18 mouse cellular contexts compared by ENCODE assay signal in the genomic region with DNA sequence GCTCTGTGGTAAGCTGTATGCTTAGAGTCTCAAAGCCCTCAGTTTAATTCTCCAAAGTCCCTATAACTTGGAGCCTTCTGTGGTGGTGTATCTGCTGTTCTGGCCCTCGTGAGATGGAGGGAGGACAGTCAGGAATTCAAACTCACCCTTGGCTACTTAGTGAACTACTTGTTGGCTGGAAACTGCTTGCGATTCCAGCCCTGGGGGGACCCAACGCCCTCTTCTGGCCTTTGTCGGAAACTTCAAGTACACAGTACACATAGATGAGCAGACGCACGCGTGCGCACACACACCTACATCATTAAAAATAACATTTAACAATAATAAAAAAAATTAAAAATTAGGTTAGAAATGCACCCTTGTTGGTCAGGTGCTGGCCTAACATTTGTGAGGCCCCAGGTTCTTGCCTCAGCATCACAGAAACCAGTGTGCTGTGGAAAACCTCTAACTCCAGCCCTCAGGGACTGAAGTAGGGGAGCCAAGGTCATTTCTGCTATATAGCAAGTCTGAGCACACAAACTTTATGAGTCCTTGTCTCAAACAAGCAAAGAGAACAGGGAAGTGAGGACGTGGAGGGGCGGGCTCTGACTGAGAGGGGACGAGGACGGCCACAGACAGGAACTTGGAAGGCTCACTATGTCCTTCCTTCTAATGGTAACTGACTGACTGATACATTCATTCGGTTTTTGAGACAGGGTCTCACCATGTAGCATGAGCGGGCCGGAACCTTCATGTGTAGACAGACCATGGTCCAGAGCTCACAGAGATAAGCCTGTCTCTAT. TPM values are rescaled to one million over a fixed set of nuclear protein-coding genes. Genes with fewer than 3 reads are reported as not detected.
DNase-seq lines count a peak whose midpoint lies in the region; ATAC-seq and TF ChIP-seq lines count a peak whose summit lies in the region.
"Had no signal": no experiment of that assay in that cellular context is flagged by ENCODE, and none has a peak within 500 bp of the region (broad histone marks: within the 10 kb centered on the region; RNA-seq: fewer than 3 reads in every experiment).

No protein-coding gene starts in this region.

- H3K36me3 ChIP-seq in E14TG2a.4 (ENCODE audit: insufficient read depth, low read length), result peaks cover 27% of the 10 kb centered on the region
- H3K36me3 ChIP-seq in heart, embryonic 12.5 days, result no peaks in the 10 kb centered on the region
- H3K36me3 ChIP-seq: heart, embryonic 10.5 days; limb, embryonic 10.5 days had no signal

- H3K9ac ChIP-seq in heart, embryonic 12.5 days, result no peak overlapping the region

- peak; percentile 93 for DNase-seq in heart, adult 11 months
- no peak for DNase-seq in heart, postnatal 25 days (ENCODE audit: low spot score)
- peak; percentile 50 to 59 for DNase-seq in monocyte, adult 2 months (ENCODE audit: low read depth in 1 of 2, low spot score in 2 of 2)
- no peak for DNase-seq in cerebellum, postnatal 14 days
- no peak for DNase-seq in kidney, adult 18-20 months
- DNase-seq: cerebellum, adult 11 months; gastrocnemius, postnatal 10 days; heart, postnatal 4 days; kidney, postnatal 10 days; layer of hippocampus, postnatal 36 days; thymus, adult 2 months had no signal

- ATAC-seq in hematopoietic stem cell, adult 5-6 weeks (replicated peaks in 1 of 2; ENCODE audit: insufficient read depth in 1 of 2, low FRiP score in 2 of 2, low TSS enrichment in 1 of 2, low read depth in 1 of 2, poor library complexity in 2 of 2, severe bottlenecking in 2 of 2), result peak; percentile 51 to 52; a peak in 2 of 4 replicates
- ATAC-seq in heart, embryonic 12.5 days (ENCODE audit: insufficient number of reproducible peaks, low FRiP score), result no peak
- ATAC-seq: forebrain, embryonic 14.5 days; intestine, embryonic 16.5 days had no signal

- H3K9me3 ChIP-seq in E14TG2a.4 (ENCODE audit: low read length), result no peaks in the 10 kb centered on the region
- H3K9me3 ChIP-seq in heart, embryonic 12.5 days (replicated peaks), result no peaks in the 10 kb centered on the region
- H3K9me3 ChIP-seq: heart, embryonic 10.5 days; limb, embryonic 10.5 days had no signal

- peaks cover 49% of the 10 kb centered on the region for H3K4me1 ChIP-seq in E14TG2a.4 (replicated peaks; ENCODE audit: low read depth, low read length)
- no peaks in the 10 kb centered on the region for H3K4me1 ChIP-seq in heart, embryonic 12.5 days (replicated peaks)

- WGBS in heart, embryonic 12.5 days, result 83% methylated on average over 15 of the region's 15 CpGs

- H3K4me2 ChIP-seq in heart, embryonic 12.5 days, result no peak overlapping the region

- TF ChIP-seq CTCF in E14TG2a.4 (conservative IDR thresholded peaks at IDR 0.05; ENCODE audit: low read length), result peak; percentile 40

- H3K4me3 ChIP-seq in E14TG2a.4 (replicated peaks; ENCODE audit: low read length), result no peak overlapping the region
- no peak overlapping the region for H3K4me3 ChIP-seq in heart, embryonic 12.5 days
- H3K4me3 ChIP-seq: heart, embryonic 10.5 days; limb, embryonic 10.5 days had no signal

- H3K27me3 ChIP-seq in E14TG2a.4 (ENCODE audit: insufficient read depth, low read length), result peaks cover 33% of the 10 kb centered on the region
- peaks cover 4% of the 10 kb centered on the region; the same call in 1 of the 2 replicates for H3K27me3 ChIP-seq in heart, embryonic 12.5 days (replicated peaks)

- intact Hi-C loops in heart, postnatal 25 days (cut with DNase I), result no loop called here

- H3K27ac ChIP-seq in heart, embryonic 12.5 days (ENCODE audit: poor library complexity, severe bottlenecking), result no peak overlapping the region
- H3K27ac ChIP-seq: heart, embryonic 10.5 days; limb, embryonic 10.5 days had no signal

RNA-seq across cellular contexts. Expression of a gene that starts 8.5 kb away (rescaled TPM):
- 10 to 100 TPM; 36.8 to 39.8 TPM for total RNA-seq in heart, postnatal 25 days (2021)
- 43.6 and 44.7 TPM in 2 replicates for total RNA-seq in hematopoietic stem cell, adult 5-6 weeks (2017)
- polyA plus RNA-seq in heart, embryonic 12.5 days (2016; fragmentation: Nextera tagmentation; extraction: Ambion mirVana), result 102 and 104 TPM in 2 replicates

RNA-seq across cellular contexts. Expression of a gene that starts 10.1 kb away (rescaled TPM):
- total RNA-seq in heart, postnatal 25 days (2021), result 1 to 10 TPM; 1.6 to 3.5 TPM
- total RNA-seq in hematopoietic stem cell, adult 5-6 weeks (2017), result 1.1 and 2.8 TPM in 2 replicates
- polyA plus RNA-seq in heart, embryonic 12.5 days (2016; fragmentation: Nextera tagmentation; extraction: Ambion mirVana), result 28.9 and 31.6 TPM in 2 replicates

RNA-seq across cellular contexts. Expression of a gene that starts 26.4 kb away (rescaled TPM):
- 10 to 100 TPM in 1 of 2 experiments, 1 to 10 TPM in 1; 7.6 to 10.4 TPM for total RNA-seq in heart, postnatal 25 days (2021)
- total RNA-seq in hematopoietic stem cell, adult 5-6 weeks (2017), result not detected in 2 replicates
- 391 and 421 TPM in 2 replicates for polyA plus RNA-seq in heart, embryonic 12.5 days (2016; fragmentation: Nextera tagmentation; extraction: Ambion mirVana)

RNA-seq across cellular contexts. Expression of a gene that starts 31.2 kb away (rescaled TPM):
- 10 to 100 TPM; 50.3 to 52.6 TPM for total RNA-seq in heart, postnatal 25 days (2021)
- 10.4 and 26.5 TPM in 2 replicates for total RNA-seq in hematopoietic stem cell, adult 5-6 weeks (2017)
- polyA plus RNA-seq in heart, embryonic 12.5 days (2016; fragmentation: Nextera tagmentation; extraction: Ambion mirVana), result 43.8 and 45.2 TPM in 2 replicates

RNA-seq across cellular contexts. Expression of a gene that starts 40.2 kb away (rescaled TPM):
- 100 to 1,000 TPM; 103 TPM for total RNA-seq in heart, postnatal 25 days (2021)
- 15.9 and 17.7 TPM in 2 replicates for total RNA-seq in hematopoietic stem cell, adult 5-6 weeks (2017)
- polyA plus RNA-seq in heart, embryonic 12.5 days (2016; fragmentation: Nextera tagmentation; extraction: Ambion mirVana), result 49.3 and 51.4 TPM in 2 replicates

Comparison
In these comparisons a context has a peak if more than half of its experiments do, and no peak if none do; other contexts are left out.
1. DNase-seq: peak in heart, adult 11 months (single experiment) and monocyte, adult 2 months (2 of 2); none in heart, postnatal 25 days (single experiment), cerebellum, postnatal 14 days (0 of 2) and kidney, adult 18-20 months (single experiment).